Mouse (Mus musculus): ENCODE measurements around the gene Cryzl2. TPM values are rescaled to one million over a fixed set of nuclear protein-coding genes. Genes with fewer than 3 reads are reported as not detected.

Cryzl2 gene
- total and polyA plus RNA-seq, 3 experiments = 0.04 to 0.12 TPM; not detected in 1

DNA sequence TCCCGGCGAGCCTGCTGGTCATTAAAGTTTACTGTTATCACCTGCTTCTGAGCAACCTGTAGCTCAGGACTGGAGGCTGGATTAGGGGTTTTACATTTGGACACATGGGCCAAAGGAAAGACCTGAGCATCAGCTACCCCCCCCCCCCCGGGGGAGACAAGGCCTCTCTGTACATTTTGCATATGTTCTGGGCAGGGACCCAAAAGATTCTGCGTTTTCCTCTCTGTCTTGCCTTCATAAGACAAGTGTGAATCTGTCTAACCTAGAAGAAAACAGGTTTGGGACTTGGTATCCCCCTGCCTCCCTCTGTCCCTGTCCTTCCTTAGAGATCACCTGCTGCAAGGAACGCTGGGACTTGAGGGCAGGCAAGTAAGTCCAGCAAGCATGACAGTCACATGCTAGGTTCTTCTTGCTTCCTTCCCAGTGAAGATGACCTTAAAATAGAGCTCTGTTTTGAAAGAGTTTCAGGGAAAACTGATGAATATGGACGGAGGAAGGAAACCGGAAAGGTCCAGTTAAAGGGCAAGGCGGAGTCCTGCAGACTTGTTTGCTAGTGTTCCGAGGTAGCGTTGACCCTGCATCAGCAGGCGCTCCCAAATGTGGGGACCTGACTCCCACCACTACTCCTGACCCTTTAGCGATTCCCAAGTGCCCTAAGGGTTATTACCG is 13.6 kb upstream of the Cryzl2 start:
- Histone ChIP-seq H3K36me3 (ENCODE audit: control insufficient read depth in 1 of 2, insufficient read depth in 2 of 2, low read length in 2 of 2) (peaks cover 0 to 19% of the 10 kb centered on the region in 2 experiments; a peak in 2 of 4 replicates), H3K4me1 (ENCODE audit: control insufficient read depth in 1 of 2, insufficient read depth in 2 of 2, low read length in 2 of 2) (peaks cover 2 to 32% of the 10 kb centered on the region in 2 experiments), H3K27ac (ENCODE audit: control insufficient read depth, low read depth, low read length) (no peak overlapping the region), H3K27me3 (ENCODE audit: control insufficient read depth in 1 of 2, insufficient read depth in 2 of 2, low read length in 2 of 2) (no peaks in the 10 kb centered on the region), H3K4me3 (ENCODE audit: control insufficient read depth in 1 of 2, insufficient read depth in 1 of 2, low read depth in 2 of 2, low read length in 2 of 2) (0 out of 4 replicates have a peak overlapping the region, but pooled peaks of 1 of the 2 experiments have one; percentile 86), H3K79me2 (ENCODE audit: control insufficient read depth, insufficient read depth, low read length, poor library complexity) (no peaks in the 10 kb centered on the region; the same call in 1 of the 2 replicates), H3K9ac (ENCODE audit: control insufficient read depth, low read depth, low read length, poor library complexity, severe bottlenecking) (peak overlapping the region; percentile 62; the same call in 1 of the 2 replicates), H3K9me3 (replicated peaks; ENCODE audit: insufficient read depth, low read length) (no peaks in the 10 kb centered on the region)
- no peak for TF ChIP-seq ZKSCAN1 (IDR thresholded peaks at IDR 0.05; ENCODE audit: low read depth, low read length)
- TF ChIP-seq TBP (IDR thresholded peaks at IDR 0.05; ENCODE audit: low read depth, low read length) = no peak
- no peak for TF ChIP-seq ZC3H11A (IDR thresholded peaks at IDR 0.05; ENCODE audit: low read depth, low read length)
- TF ChIP-seq EP300 (IDR thresholded peaks at IDR 0.05; ENCODE audit: low read depth in 1 of 2, low read length in 2 of 2) = no peak
- TF ChIP-seq CHD1 (IDR thresholded peaks at IDR 0.05; ENCODE audit: low read depth, low read length) = no peak
- no peak for TF ChIP-seq MYC (IDR thresholded peaks at IDR 0.05; ENCODE audit: low read depth, low read length)
- TF ChIP-seq JUND (IDR thresholded peaks at IDR 0.05; ENCODE audit: low read depth, low read length) = no peak
- no peak for TF ChIP-seq SMC3 (IDR thresholded peaks at IDR 0.05; ENCODE audit: low read depth, low read length)
- TF ChIP-seq NELFE (IDR thresholded peaks at IDR 0.05; ENCODE audit: low read depth, low read length) = no peak
- no peak for TF ChIP-seq HCFC1 (IDR thresholded peaks at IDR 0.05; ENCODE audit: low read depth, low read length)
- DNase-seq (ENCODE audit: low read depth, low spot score) = no peak

GRCm38 (mm10) chr1:157445398-157445910 is 12.9 kb upstream of the Cryzl2 start:
- Histone ChIP-seq H3K9me3 (replicated peaks; ENCODE audit: insufficient read depth, low read length) (no peaks in the 10 kb centered on the region), H3K79me2 (ENCODE audit: control insufficient read depth, insufficient read depth, low read length, poor library complexity) (no peaks in the 10 kb centered on the region; the same call in 1 of the 2 replicates), H3K27me3 (ENCODE audit: control insufficient read depth in 1 of 2, insufficient read depth in 2 of 2, low read length in 2 of 2) (no peaks in the 10 kb centered on the region), H3K4me1 (ENCODE audit: control insufficient read depth in 1 of 2, insufficient read depth in 2 of 2, low read length in 2 of 2) (peaks cover 4 to 34% of the 10 kb centered on the region in 2 experiments), H3K4me3 (ENCODE audit: control insufficient read depth in 1 of 2, insufficient read depth in 1 of 2, low read depth in 2 of 2, low read length in 2 of 2) (no peak overlapping the region), H3K27ac (ENCODE audit: control insufficient read depth, low read depth, low read length) (no peak overlapping the region), H3K9ac (ENCODE audit: control insufficient read depth, low read depth, low read length, poor library complexity, severe bottlenecking) (no peak overlapping the region), H3K36me3 (ENCODE audit: control insufficient read depth in 1 of 2, insufficient read depth in 2 of 2, low read length in 2 of 2) (peaks cover 0 to 21% of the 10 kb centered on the region in 2 experiments; a peak in 2 of 4 replicates)
- no peak for TF ChIP-seq ZC3H11A (IDR thresholded peaks at IDR 0.05; ENCODE audit: low read depth, low read length)
- no peak for TF ChIP-seq UBTF (IDR thresholded peaks at IDR 0.05; ENCODE audit: borderline replicate concordance, insufficient read depth, low read depth, low read length)
- no peak for TF ChIP-seq ZMIZ1 (IDR thresholded peaks at IDR 0.05; ENCODE audit: low read depth, low read length)
- no peak for TF ChIP-seq TCF12 (IDR thresholded peaks at IDR 0.05; ENCODE audit: low read depth, low read length)
- TF ChIP-seq POLR2AphosphoS2 (IDR thresholded peaks at IDR 0.05; ENCODE audit: low read length) = no peak
- TF ChIP-seq TAL1 (IDR thresholded peaks at IDR 0.05; ENCODE audit: low read length) = no peak
- TF ChIP-seq KAT2A (conservative IDR thresholded peaks at IDR 0.05; ENCODE audit: low read depth, low read length) = no peak
- no peak for TF ChIP-seq RAD21 (IDR thresholded peaks at IDR 0.05; ENCODE audit: low read depth, low read length)
- no peak for TF ChIP-seq MAFK (IDR thresholded peaks at IDR 0.05; ENCODE audit: borderline replicate concordance, low read depth, low read length)
- no peak for TF ChIP-seq CHD2 (IDR thresholded peaks at IDR 0.05; ENCODE audit: low read length)
- no peak for DNase-seq (ENCODE audit: low read depth, low spot score)

All from MEL (cell line).